ENCODE assay signal across 8 mouse cellular contexts in genomic region chr14:57105111-57105510, GRCm38 (mm10). TPM values are rescaled to one million over a fixed set of nuclear protein-coding genes. Genes with fewer than 3 reads are reported as not detected.
DNase-seq lines count a peak whose midpoint lies in the region; ATAC-seq and TF ChIP-seq lines count a peak whose summit lies in the region.

No protein-coding gene starts in this region.

- no peak for DNase-seq in kidney, postnatal 14 days
- DNase-seq in liver, embryonic 11.5 days (ENCODE audit: low spot score): no peak
- DNase-seq in frontal cortex, postnatal 36 days (ENCODE audit: low spot score in 2 of 2): no peak
- DNase-seq in right cerebral cortex, postnatal 14 days: no peak
- DNase-seq in embryo, embryonic 11 days: no peak

- H3K9ac ChIP-seq in kidney, embryonic 16.5 days (replicated peaks; ENCODE audit: low read length): no peak overlapping the region
- no peak overlapping the region for H3K9ac ChIP-seq in forebrain, embryonic 15.5 days (replicated peaks)
- H3K9ac ChIP-seq in liver, embryonic 11.5 days (ENCODE audit: low read depth, low read length): no peak overlapping the region

- no peak for ATAC-seq in kidney, embryonic 16.5 days (ENCODE audit: low FRiP score, low TSS enrichment)
- no peak for ATAC-seq in forebrain, embryonic 15.5 days (replicated peaks)
- ATAC-seq in liver, embryonic 11.5 days (replicated peaks; ENCODE audit: low FRiP score): no peak

- no peak for TF ChIP-seq POLR2A in small intestine, adult 2 months (IDR thresholded peaks at IDR 0.05; ENCODE audit: low read depth, low read length)

- TF ChIP-seq CTCF in small intestine, adult 2 months (IDR thresholded peaks at IDR 0.05; ENCODE audit: extremely low read depth, insufficient read length, insufficient replicate concordance, low read depth, low read length): no peak

- H3K9me3 ChIP-seq in kidney, embryonic 16.5 days (ENCODE audit: low read length): no peaks in the 10 kb centered on the region
- H3K9me3 ChIP-seq in forebrain, embryonic 15.5 days: no peaks in the 10 kb centered on the region
- H3K9me3 ChIP-seq in liver, embryonic 11.5 days (ENCODE audit: control insufficient read depth, low read length): no peaks in the 10 kb centered on the region

- peak overlapping the region; percentile 62 for H3K4me3 ChIP-seq in kidney, embryonic 16.5 days (ENCODE audit: low read length)
- H3K4me3 ChIP-seq in forebrain, embryonic 15.5 days: peak overlapping the region; percentile 54; the same call in 1 of the 2 replicates
- H3K4me3 ChIP-seq in liver, embryonic 11.5 days (ENCODE audit: low read depth, low read length): peak overlapping the region; percentile 50
- peak overlapping the region; percentile 84; the same call in 1 of the 2 replicates for H3K4me3 ChIP-seq in small intestine, adult 2 months (ENCODE audit: low read depth, low read length)

- H3K4me1 ChIP-seq in kidney, embryonic 16.5 days (ENCODE audit: insufficient read depth, low read length): peaks cover 13% of the 10 kb centered on the region; the same call in 1 of the 2 replicates
- H3K4me1 ChIP-seq in forebrain, embryonic 15.5 days: peaks cover 18% of the 10 kb centered on the region
- H3K4me1 ChIP-seq in liver, embryonic 11.5 days (replicated peaks; ENCODE audit: control insufficient read depth, insufficient read depth, low read length): no peaks in the 10 kb centered on the region
- H3K4me1 ChIP-seq in small intestine, adult 2 months (ENCODE audit: control insufficient read depth, insufficient read depth, insufficient read length, low read length): peaks cover 3% of the 10 kb centered on the region

- no peak overlapping the region for H3K27ac ChIP-seq in kidney, embryonic 16.5 days (ENCODE audit: low read length)
- no peak overlapping the region for H3K27ac ChIP-seq in forebrain, embryonic 15.5 days (replicated peaks)
- no peak overlapping the region for H3K27ac ChIP-seq in liver, embryonic 11.5 days (ENCODE audit: low read depth, low read length)
- no peak overlapping the region for H3K27ac ChIP-seq in small intestine, adult 2 months (ENCODE audit: insufficient read depth, low read depth, low read length)

- peak overlapping the region; percentile 98 for H3K4me2 ChIP-seq in kidney, embryonic 16.5 days (replicated peaks; ENCODE audit: low read depth, low read length)
- H3K4me2 ChIP-seq in forebrain, embryonic 15.5 days (replicated peaks): peak overlapping the region; percentile 99
- peak overlapping the region; percentile 75 for H3K4me2 ChIP-seq in liver, embryonic 11.5 days

- 13% methylated on average over 14 of the region's 14 CpGs for WGBS in kidney, embryonic 16.5 days
- WGBS in forebrain, embryonic 15.5 days: 12% methylated on average over 14 of the region's 14 CpGs
- WGBS in liver, embryonic 11.5 days: 14% methylated on average over 14 of the region's 14 CpGs
- WGBS in small intestine, adult 2 months: 32% methylated on average over 14 of the region's 14 CpGs

- no peaks in the 10 kb centered on the region for H3K36me3 ChIP-seq in kidney, embryonic 16.5 days (ENCODE audit: insufficient read depth, low read length)
- no peaks in the 10 kb centered on the region for H3K36me3 ChIP-seq in forebrain, embryonic 15.5 days
- H3K36me3 ChIP-seq in liver, embryonic 11.5 days (ENCODE audit: control insufficient read depth, insufficient read depth, low read length): no peaks in the 10 kb centered on the region
- no peaks in the 10 kb centered on the region for H3K36me3 ChIP-seq in small intestine, adult 2 months (ENCODE audit: control insufficient read depth, insufficient read depth, low read length)

- peaks cover 55% of the 10 kb centered on the region for H3K27me3 ChIP-seq in kidney, embryonic 16.5 days (ENCODE audit: insufficient read depth, low read length)
- peaks cover 58% of the 10 kb centered on the region for H3K27me3 ChIP-seq in forebrain, embryonic 15.5 days
- peaks cover 72% of the 10 kb centered on the region for H3K27me3 ChIP-seq in liver, embryonic 11.5 days (replicated peaks; ENCODE audit: control insufficient read depth, insufficient read depth, low read length)
- no peaks in the 10 kb centered on the region; the same call in 1 of the 2 replicates for H3K27me3 ChIP-seq in small intestine, adult 2 months (ENCODE audit: control insufficient read depth, insufficient read depth, low read length)

RNA-seq across cellular contexts. Expression of gene Gjb2, which starts 0.6 kb away (rescaled TPM):
- polyA plus RNA-seq in kidney, embryonic 16.5 days (2015; fragmentation: Nextera tagmentation; extraction: Ambion mirVana): 6.3 and 6.7 TPM in 2 replicates
- polyA plus RNA-seq in forebrain, embryonic 15.5 days (2015; fragmentation: Nextera tagmentation; extraction: Ambion mirVana): 5.3 and 7.1 TPM in 2 replicates
- 3.8 and 4.8 TPM in 2 replicates for polyA plus RNA-seq in liver, embryonic 11.5 days (2014; fragmentation: Nextera tagmentation; extraction: Ambion mirVana)
- polyA plus RNA-seq in small intestine, adult 2 months (2012; rRNA removed): 4.7 and 5.5 TPM in 2 replicates

RNA-seq across cellular contexts. Expression of gene Gm4491, which starts 10.6 kb away (rescaled TPM):
- polyA plus RNA-seq in kidney, embryonic 16.5 days (2015; fragmentation: Nextera tagmentation; extraction: Ambion mirVana): not detected in 2 replicates
- not detected in 2 replicates for polyA plus RNA-seq in forebrain, embryonic 15.5 days (2015; fragmentation: Nextera tagmentation; extraction: Ambion mirVana)
- polyA plus RNA-seq in liver, embryonic 11.5 days (2014; fragmentation: Nextera tagmentation; extraction: Ambion mirVana): not detected in 2 replicates
- polyA plus RNA-seq in small intestine, adult 2 months (2012; rRNA removed): not detected in 2 replicates

RNA-seq across cellular contexts. Expression of gene Gjb6, which starts 28.3 kb away (rescaled TPM):
- polyA plus RNA-seq in kidney, embryonic 16.5 days (2015; fragmentation: Nextera tagmentation; extraction: Ambion mirVana): 0.55 and 1.1 TPM in 2 replicates
- polyA plus RNA-seq in forebrain, embryonic 15.5 days (2015; fragmentation: Nextera tagmentation; extraction: Ambion mirVana): 7.6 and 8.5 TPM in 2 replicates
- 0.21 and 0.23 TPM in 2 replicates for polyA plus RNA-seq in liver, embryonic 11.5 days (2014; fragmentation: Nextera tagmentation; extraction: Ambion mirVana)
- polyA plus RNA-seq in small intestine, adult 2 months (2012; rRNA removed): not detected in 2 replicates

RNA-seq across cellular contexts. Expression of gene Gja3, which starts 47.2 kb away (rescaled TPM):
- polyA plus RNA-seq in kidney, embryonic 16.5 days (2015; fragmentation: Nextera tagmentation; extraction: Ambion mirVana): 14.1 and 14.7 TPM in 2 replicates
- 0.08 and 0.17 TPM in 2 replicates for polyA plus RNA-seq in forebrain, embryonic 15.5 days (2015; fragmentation: Nextera tagmentation; extraction: Ambion mirVana)
- 0.15 and 0.17 TPM in 2 replicates for polyA plus RNA-seq in liver, embryonic 11.5 days (2014; fragmentation: Nextera tagmentation; extraction: Ambion mirVana)
- polyA plus RNA-seq in small intestine, adult 2 months (2012; rRNA removed): 0.04 TPM in 1 of 2 replicates, not detected in the other
